Mouse (Mus musculus): ENCODE measurements around the gene Inha. TPM values are rescaled to one million over a fixed set of nuclear protein-coding genes. Genes with fewer than 3 reads are reported as not detected.

Inha gene
- polyA plus RNA-seq, 1 experiment from 2014 or later = not detected

GRCm38 (mm10) chr1:75549289-75550279 is 42.7 kb downstream of the Inha start:
- WGBS (ENCODE audit: missing documents) = 93% methylated on average over 17 of the region's 17 CpGs
- H3K36me3 ChIP-seq (ENCODE audit: inconsistent target) = no peaks in the 10 kb centered on the region
- no peak overlapping the region for H3K4me3 ChIP-seq (ENCODE audit: inconsistent target)
- H3K27ac ChIP-seq = no peak overlapping the region
- H3K79me2 ChIP-seq (ENCODE audit: inconsistent target) = no peaks in the 10 kb centered on the region

DNA sequence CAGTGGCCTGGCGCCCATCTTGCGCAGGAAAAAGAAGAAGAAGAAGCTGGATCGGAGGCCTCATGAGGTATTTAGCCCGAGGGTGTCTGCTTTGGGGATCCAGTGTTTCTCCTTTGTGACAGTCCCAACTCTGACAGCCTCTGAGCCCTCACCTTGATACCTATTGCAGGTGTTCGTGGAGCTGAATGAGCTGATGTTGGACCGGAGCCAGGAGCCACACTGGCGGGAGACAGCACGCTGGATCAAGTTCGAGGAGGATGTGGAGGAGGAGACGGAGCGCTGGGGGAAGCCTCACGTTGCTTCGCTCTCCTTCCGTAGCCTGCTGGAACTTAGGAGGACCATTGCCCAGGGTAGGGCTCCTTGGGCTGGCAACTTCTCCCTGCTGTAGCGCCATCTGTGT is 43.7 kb downstream of the Inha start:
- H3K4me3 ChIP-seq (ENCODE audit: inconsistent target) = no peak overlapping the region
- no peaks in the 10 kb centered on the region for H3K36me3 ChIP-seq (ENCODE audit: inconsistent target)
- no peaks in the 10 kb centered on the region for H3K79me2 ChIP-seq (ENCODE audit: inconsistent target)
- H3K27ac ChIP-seq = no peak overlapping the region
- 90% methylated on average over 12 of the region's 15 CpGs for WGBS (ENCODE audit: missing documents)

DNA sequence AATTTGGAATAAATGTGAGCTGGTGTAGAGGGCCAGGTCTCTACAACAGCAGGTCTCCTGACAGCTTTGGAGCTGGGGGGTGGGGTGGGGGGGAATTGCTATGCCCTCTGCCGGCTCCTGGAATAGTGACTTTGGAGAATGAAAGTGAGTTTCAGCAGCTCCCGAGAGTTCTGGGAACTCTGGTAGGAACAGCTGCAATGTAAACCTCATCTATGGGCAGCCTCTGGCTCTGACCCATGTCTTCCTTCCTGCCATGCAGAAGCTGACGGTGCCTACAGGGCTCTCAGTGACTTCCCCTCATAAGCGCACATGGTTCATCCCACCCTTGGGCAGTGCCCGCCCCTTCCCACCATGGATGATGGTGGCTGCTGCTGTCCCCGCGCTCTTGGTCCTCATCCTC is 48.8 kb downstream of the Inha start:
- H3K27ac ChIP-seq = no peak overlapping the region
- H3K4me3 ChIP-seq (ENCODE audit: inconsistent target) = no peak overlapping the region
- WGBS (ENCODE audit: missing documents) = 45% methylated on average over 7 of the region's 7 CpGs
- H3K79me2 ChIP-seq (ENCODE audit: inconsistent target) = no peaks in the 10 kb centered on the region
- H3K36me3 ChIP-seq (ENCODE audit: inconsistent target) = no peaks in the 10 kb centered on the region

DNA sequence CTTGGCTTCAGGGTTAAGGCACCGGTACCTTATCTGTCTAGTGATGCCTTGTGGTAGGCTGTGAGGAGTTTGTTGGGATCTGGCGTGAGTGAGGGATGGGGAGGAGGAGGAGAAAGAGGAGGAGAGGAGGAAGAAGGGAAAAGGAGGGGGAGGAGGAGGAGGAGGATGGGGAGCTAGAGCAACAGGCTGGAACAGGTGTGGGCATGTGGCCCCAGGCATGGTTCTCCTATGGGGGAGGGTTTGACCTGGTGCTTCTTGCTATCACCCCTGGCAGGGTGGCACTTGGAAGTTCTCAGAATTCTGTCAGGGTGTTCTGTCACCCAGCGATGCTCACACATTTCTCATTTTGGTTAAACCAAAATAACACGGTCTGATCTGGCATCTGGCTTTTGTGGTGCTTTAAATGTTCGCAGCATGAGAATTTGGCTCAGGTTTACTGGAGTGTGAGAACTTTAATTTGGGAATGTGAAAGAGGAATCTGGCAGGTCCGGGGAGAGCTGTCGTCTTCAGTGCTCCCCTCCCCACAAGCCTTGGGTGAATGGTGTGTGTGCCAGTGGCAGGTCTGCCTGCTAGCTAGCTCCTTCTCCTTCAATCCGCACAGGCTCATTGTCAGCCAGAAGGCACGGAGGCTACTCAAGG is 49.4 kb downstream of the Inha start:
- WGBS (ENCODE audit: missing documents) = 88% methylated on average over 9 of the region's 9 CpGs
- no peak overlapping the region for H3K4me3 ChIP-seq (ENCODE audit: inconsistent target)
- H3K27ac ChIP-seq = no peak overlapping the region
- H3K36me3 ChIP-seq (ENCODE audit: inconsistent target) = no peaks in the 10 kb centered on the region
- no peaks in the 10 kb centered on the region for H3K79me2 ChIP-seq (ENCODE audit: inconsistent target)

DNA sequence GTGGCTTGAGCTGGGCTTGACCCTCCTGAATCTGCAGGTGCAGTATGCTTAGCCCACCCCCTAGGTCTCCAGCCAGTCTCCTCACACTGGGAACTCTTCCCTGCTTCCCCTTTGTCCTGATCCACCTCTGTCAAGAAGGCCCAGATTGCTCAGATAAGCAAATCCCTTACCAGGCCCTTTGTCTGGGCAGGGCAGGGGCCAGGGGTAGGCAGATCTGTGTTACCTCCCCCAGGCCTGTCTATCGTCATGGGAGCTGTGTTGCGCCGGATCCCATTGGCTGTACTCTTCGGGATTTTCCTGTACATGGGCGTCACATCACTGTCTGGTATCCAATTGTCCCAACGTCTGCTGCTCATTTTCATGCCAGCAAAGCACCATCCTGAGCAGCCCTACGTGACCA is 50.2 kb downstream of the Inha start:
- Histone ChIP-seq H3K4me3 (ENCODE audit: inconsistent target) (no peak overlapping the region), H3K36me3 (ENCODE audit: inconsistent target) (no peaks in the 10 kb centered on the region), H3K27ac (no peak overlapping the region), H3K79me2 (ENCODE audit: inconsistent target) (no peaks in the 10 kb centered on the region)
- WGBS (ENCODE audit: missing documents) = 94% methylated on average over 7 of the region's 7 CpGs

- H3K4me3 ChIP-seq (ENCODE audit: inconsistent target) = no peak overlapping the region
- H3K36me3 ChIP-seq (ENCODE audit: inconsistent target) = no peaks in the 10 kb centered on the region
- 89% methylated on average over 18 of the region's 18 CpGs for WGBS (ENCODE audit: missing documents)
- no peak overlapping the region for H3K27ac ChIP-seq
- no peaks in the 10 kb centered on the region for H3K79me2 ChIP-seq (ENCODE audit: inconsistent target)
Measured at GRCm38 (mm10) chr1:75558388-75559178, 51.7 kb downstream of the Inha start.

- WGBS (ENCODE audit: missing documents) = 8% methylated on average over 17 of the region's 17 CpGs
- H3K79me2 ChIP-seq (ENCODE audit: inconsistent target) = no peaks in the 10 kb centered on the region
- no peaks in the 10 kb centered on the region for H3K36me3 ChIP-seq (ENCODE audit: inconsistent target)
- no peak overlapping the region for H3K27ac ChIP-seq
- no peak overlapping the region for H3K4me3 ChIP-seq (ENCODE audit: inconsistent target)
Measured at GRCm38 (mm10) chr1:75559212-75559925, 52.5 kb downstream of the Inha start.

Other genes with a start within 250 kb of the Inha start
- gene Ptprn, start 242.6 kb upstream of the Inha start, polyA plus RNA-seq (2018) = 0.04 to 0.26 TPM in 2 of 3 replicates, not detected in the other
- not detected in 3 replicates for gene Resp18, start 228.7 kb upstream of the Inha start, polyA plus RNA-seq (2018)
- gene Dnpep, start 189.1 kb upstream of the Inha start, polyA plus RNA-seq (2018) = 28.9 to 35.0 TPM (median 29.8 TPM) in 3 replicates
- not detected in 3 replicates for gene Des, start 146.7 kb upstream of the Inha start, polyA plus RNA-seq (2018)
- gene Speg, start 131.8 kb upstream of the Inha start, polyA plus RNA-seq (2018) = 98.9 to 144 TPM (median 121 TPM) in 3 replicates
- 36.3 to 56.6 TPM (median 40.3 TPM) in 3 replicates for gene Gmppa, start 71.1 kb upstream of the Inha start, polyA plus RNA-seq (2018)
- not detected in 3 replicates for gene Asic4, start 56.6 kb upstream of the Inha start, polyA plus RNA-seq (2018)
- 0.09 to 0.14 TPM (median 0.12 TPM) in 3 replicates for gene Chpf, start 27.8 kb upstream of the Inha start, polyA plus RNA-seq (2018)
- gene Tmem198, start 27.5 kb upstream of the Inha start, polyA plus RNA-seq (2018) = not detected in 3 replicates
- not detected in 3 replicates for gene Obsl1, start 625 bp upstream of the Inha start, polyA plus RNA-seq (2018)
- gene Stk11ip, start 14.5 kb downstream of the Inha start, polyA plus RNA-seq (2018) = 14.6 to 47.0 TPM (median 35.6 TPM) in 3 replicates
- gene Slc4a3, start 39.2 kb downstream of the Inha start, polyA plus RNA-seq (2018) = 0.41 to 1.3 TPM (median 0.47 TPM) in 3 replicates

All from macrophage (primary cell).